Mouse (Mus musculus) lung, adult 2 months (tissue): ENCODE results near the gene Sfxn2.

Source experiments
- CTCF ChIP-seq: fragments of 200-500 bp; IDR thresholded peaks from 2 replicates; pipeline ENCODE4 v1.5.1; 2011; ENCODE audit warnings: mild to moderate bottlenecking, low read length, control low read depth; ENCODE audit not compliant: insufficient read depth
- POLR2A ChIP-seq: fragments of 200-500 bp; IDR thresholded peaks from 2 replicates; pipeline ENCODE4 v1.6.1; 2011; ENCODE audit warnings: low read depth, mild to moderate bottlenecking, control low read depth, low read length, borderline replicate concordance; ENCODE audit errors: extremely low read depth

- TF ChIP-seq POLR2A (no peak), CTCF (no peak)
Observed at GRCm38 (mm10) chr19:46599375-46600256, 26.5 kb downstream of the Sfxn2 start.
